Mouse (Mus musculus) yolk sac, embryonic 10.5 days (tissue): ENCODE data around the gene Taar1.

ENCODE experiments used
- DNase-seq: peaks from one replicate; pipeline ENCODE4 v3.0.0-alpha.2; 2017; ENCODE audit warnings: low spot score

Gene Taar1

DNA sequence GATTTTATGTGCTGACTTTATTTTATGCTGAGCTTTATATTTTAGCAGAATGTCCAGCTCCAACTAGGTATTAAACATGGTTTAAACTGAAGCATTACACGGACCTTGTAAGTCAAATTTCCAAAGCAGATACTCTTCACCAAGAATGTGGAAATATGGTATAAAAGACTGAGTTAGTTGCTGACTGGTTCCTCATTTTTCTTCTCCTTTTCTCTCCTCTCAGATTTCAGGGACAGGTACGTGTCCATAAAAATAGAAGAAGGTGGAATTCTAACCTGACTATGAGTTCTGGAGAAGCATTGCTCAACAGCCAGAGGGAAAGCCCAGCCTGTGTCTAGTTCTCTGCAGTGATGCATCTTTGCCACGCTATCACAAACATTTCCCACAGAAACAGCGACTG, at the start of gene Taar1:
TSS of gene Taar1 (plus strand) at position 301 of the 400 bp plus-strand sequence.
- no peak for DNase-seq

DNA sequence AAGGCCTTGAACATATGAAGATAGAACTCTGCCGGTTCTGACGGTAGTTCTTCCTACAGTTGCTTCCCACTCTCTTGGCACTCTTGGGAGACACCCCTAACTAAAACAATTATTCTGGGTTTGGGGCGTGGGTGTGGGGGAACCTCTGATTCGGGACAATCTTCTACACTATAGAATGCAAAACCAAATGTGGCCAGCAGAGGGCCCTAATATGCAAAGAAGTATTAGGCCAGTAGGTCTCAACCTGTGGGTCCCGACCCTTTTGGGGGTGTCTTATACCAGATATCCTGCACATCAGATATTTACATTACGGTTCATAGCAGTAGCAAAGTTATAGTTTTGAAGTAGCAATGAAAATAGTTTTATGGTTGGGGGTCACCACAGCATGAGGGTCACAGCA, 39.5 kb upstream of the Taar1 start:
- no peak for DNase-seq

DNA sequence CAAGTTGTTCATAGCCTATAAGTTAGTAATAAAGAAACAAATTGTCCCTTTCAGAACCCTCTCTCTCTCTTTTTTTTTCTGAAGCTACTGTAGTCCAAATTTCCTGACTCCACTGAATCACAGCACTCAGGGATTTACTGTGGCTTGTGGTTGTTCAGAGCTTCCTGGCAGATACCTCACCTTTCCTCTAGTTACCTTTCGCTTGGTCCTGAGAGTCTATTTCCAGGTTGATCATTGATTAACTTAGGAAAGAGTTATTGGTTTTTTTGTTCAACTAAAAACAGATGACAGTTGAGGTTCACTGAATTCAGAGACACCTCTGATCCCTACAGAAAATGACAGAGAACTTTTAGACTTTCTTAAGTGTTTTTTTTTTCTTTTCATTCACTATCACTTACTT, 35.2 kb upstream of the Taar1 start:
- no peak for DNase-seq

GRCm38 (mm10) chr10:23886060-23886459, 34.1 kb upstream of the Taar1 start:
- no peak for DNase-seq

- DNase-seq, result no peak
These were observed 27.2 kb upstream of the Taar1 start for GRCm38 (mm10) chr10:23892987-23893386.

- DNase-seq, result no peak
These were observed 25.4 kb upstream of the Taar1 start, which contains the start of gene Vnn1 for GRCm38 (mm10) chr10:23894601-23895349. Gene Vnn1 (plus strand): TSS chr10:23894688.

DNA sequence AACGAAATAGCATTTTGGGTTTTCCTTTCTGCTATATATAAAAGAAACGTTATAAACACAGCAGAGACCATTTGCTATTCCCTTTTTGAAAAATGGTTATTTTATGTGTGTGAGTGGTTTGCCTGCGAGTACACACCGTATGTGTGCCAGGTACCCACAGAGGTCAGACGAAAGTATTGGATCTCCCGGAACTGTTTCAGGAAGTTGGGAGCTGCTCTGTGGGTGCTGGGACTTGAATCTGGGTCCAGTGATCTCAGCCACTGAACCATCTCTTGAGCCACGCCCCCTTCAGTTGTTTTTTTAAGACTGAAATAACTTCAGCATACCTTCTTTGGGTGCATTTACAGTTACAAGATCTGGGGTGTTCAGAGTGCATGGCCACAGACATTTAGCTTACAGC, 24.8 kb upstream of the Taar1 start:
- DNase-seq, result no peak

GRCm38 (mm10) chr10:23901119-23901518, 19.0 kb upstream of the Taar1 start:
- DNase-seq, result no peak

DNA sequence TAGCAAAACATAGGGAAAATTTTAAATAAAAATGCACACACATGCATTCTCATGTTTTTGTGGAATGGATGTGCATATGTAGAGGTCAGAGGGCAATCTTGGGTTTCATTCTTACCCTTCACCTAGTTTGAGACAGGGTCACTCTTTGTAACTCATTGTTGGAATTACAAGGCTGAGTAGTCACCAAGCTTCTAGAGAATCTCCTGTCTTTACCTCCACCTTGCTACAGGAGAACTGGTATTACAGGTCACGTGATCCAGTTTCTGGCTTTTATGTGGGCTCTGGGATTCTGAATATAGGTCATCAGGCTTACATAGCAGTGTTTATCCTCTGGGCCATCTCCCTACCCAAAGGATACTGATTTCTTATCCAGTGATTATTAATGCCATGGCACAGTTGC, 14.5 kb upstream of the Taar1 start:
- DNase-seq, result no peak

GRCm38 (mm10) chr10:23922468-23922867, 2.3 kb downstream of the Taar1 start:
- no peak for DNase-seq

GRCm38 (mm10) chr10:23923941-23924340, 3.8 kb downstream of the Taar1 start:
- DNase-seq, result no peak

DNA sequence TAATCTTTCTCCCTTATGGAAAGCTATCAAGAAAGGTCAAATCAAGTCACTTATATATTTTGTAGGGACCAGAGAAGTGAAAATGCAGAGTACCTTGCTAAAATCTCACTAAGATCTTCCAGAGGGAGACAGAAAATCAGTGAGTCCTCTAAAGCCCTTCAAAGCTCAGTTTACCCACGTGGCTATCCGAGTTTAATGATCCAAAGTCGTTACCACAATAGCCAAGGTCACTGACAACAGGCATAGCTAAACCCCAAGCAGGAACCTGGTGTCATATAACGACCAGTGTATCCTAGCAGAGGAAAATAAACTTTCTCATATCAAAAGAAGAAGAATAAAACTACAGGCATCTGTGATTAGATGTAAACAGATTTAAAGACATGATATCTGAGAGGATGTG, 17.5 kb downstream of the Taar1 start:
- DNase-seq, result no peak

- no peak for DNase-seq
These were observed 18.2 kb downstream of the Taar1 start, which contains the start of gene Taar2 for GRCm38 (mm10) chr10:23938312-23938711. Gene Taar2 (plus strand): TSS chr10:23938572.

GRCm38 (mm10) chr10:23942465-23942864, 22.3 kb downstream of the Taar1 start:
- DNase-seq, result no peak

DNA sequence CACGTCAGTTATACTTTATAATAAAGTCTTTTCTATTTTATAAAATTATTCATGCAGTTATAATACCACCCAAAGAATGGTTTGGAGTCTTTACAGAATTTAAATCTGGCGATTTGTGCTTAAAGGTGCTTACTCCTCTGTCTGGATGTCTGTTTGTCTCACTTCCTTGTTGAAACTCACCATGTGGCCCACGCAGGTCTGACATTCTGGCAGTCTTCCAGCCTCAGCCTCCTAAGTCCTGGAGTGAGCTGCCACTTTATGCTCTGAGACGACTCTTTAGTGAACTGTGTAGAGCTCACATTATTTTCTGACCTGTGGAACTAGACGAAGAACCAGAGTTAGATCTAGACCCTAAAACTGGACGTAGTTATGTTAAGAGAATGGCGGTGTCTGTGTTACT, 27.9 kb downstream of the Taar1 start:
- no peak for DNase-seq

- no peak for DNase-seq
These were observed 29.4 kb downstream of the Taar1 start, which contains the start of gene Taar3 for GRCm38 (mm10) chr10:23949508-23950005. Gene Taar3 (plus strand): TSS chr10:23949558.

DNA sequence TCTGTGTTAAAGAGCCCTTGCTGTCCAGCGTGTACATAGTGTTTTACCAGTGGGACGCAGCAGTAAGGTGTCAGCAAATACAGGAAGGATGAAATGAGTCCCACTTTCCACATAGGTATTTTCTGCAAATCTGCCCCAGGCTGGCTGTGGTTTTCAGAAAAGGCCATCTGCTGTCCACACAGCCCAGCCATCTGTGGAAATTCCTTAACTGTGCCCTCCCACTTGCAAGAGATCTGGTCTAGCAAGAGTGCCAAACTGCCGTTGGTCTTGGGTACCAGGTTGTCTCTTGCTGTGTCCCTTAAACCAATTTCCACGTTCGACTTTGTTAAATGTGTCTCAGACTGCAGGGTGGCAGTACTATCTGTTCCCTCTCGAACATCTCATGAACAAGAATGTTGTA, 31.6 kb downstream of the Taar1 start:
- DNase-seq, result no peak

DNA sequence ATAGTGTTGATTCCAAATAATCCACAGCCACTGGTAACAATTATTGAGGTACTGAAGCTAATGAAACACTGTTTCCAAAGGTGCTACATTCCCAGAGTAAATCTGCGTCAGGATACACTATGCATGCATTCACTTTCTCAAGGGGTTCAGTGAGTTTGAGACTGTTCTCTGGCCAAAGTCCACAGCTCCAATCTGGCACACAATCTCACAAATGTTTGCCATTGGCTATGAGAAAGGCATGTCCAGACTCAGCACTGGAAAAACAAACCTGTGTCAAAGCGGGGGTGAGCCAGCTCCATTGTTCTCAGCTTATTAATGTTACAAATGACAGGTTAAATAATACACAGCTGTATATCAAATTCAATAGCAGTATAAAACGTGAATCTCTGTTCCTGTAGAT, 38.9 kb downstream of the Taar1 start:
- DNase-seq, result peak; percentile 32

- no peak for DNase-seq
These were observed 40.3 kb downstream of the Taar1 start, which contains the start of gene Taar4 for GRCm38 (mm10) chr10:23960444-23960915. Gene Taar4 (plus strand): TSS chr10:23960494.

DNA sequence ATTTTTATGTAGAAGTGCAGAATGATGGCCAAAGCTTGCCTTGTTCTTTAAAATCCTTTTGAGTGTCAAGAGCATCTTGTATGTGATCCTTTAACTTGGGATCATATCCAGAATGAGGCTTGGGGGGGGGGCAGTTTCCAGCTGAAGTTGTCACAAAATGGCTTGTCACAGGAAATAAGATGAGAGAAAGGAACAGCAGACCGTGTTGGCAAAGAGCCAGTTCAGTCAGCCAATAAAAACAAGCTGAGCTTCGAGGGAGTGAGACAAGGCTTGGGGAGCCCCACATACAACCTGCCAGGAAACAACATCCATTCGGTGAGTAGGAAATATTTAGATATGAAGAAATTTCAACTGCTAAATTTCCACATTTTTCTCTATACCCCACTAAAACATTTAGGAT, 43.3 kb downstream of the Taar1 start:
- no peak for DNase-seq

DNA sequence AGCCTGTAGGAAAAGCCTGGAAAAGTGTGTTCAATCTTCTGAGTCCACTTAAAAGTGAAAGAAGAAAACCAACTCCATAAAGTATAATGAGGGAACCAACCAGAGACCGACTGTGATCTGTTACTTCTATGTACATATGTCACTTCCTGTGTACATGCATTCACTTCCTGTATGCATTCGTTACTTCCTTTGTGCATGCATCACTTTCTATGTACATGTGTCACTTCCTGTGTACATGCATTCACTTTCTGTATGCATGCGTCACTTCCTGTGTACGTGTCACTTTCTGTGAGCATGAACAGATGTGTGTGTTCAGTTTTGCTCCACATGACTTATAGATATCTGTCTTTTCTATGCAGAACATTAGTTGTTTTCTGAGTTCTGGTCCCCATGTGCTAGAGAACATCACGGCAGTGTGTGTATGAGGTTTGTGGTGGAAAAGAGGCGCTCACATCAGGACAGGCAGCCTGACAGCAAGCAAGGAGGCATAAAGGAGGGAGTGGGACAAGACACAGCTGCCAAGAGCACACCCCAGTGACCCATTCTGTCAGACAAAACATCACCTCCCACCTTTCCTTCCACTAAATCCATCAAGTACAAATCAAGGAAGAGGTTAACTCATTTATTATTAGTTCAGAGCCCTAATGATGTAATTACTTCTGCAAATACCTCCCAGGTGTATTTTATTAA, 44.9 kb downstream of the Taar1 start:
- no peak for DNase-seq

DNA sequence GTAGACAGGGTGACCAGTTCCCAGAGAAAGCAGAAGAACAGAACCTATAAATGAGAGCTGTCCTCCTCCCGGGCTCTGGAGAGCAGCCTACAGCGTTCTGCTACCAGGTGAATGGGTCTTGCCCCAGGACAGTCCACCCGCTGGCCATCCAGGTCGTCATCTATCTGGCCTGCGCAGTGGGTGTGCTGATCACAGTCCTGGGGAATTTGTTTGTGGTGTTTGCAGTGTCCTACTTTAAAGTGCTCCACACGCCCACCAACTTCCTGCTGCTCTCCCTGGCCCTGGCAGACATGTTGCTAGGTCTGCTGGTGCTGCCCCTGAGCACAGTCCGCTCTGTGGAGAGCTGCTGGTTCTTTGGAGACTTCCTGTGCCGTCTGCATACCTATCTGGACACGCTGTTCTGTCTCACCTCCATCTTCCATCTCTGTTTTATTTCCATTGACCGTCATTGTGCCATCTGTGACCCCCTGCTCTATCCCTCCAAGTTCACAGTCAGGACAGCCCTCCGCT, 50.6 kb downstream of the Taar1 start, which contains the start of gene Taar5:
TSS of gene Taar5 (plus strand) at position 51 of the 510 bp plus-strand sequence.
- DNase-seq, result no peak
